Mouse (Mus musculus) stomach, embryonic 14.5 days (tissue): ENCODE measurements around the gene Stk4. TPM values are rescaled to one million over a fixed set of nuclear protein-coding genes. Genes with fewer than 3 reads are reported as not detected.

Experiments
- ATAC-seq: fragments of 200-750 bp; cut with Nextera tagmentation; 2 replicates; pipeline ENCODE4 v1.8.0; 2017; ENCODE audit warnings: low read depth, moderate TSS enrichment; ENCODE audit not compliant: insufficient number of reproducible peaks, insufficient read depth, low FRiP score
- H3K27ac ChIP-seq: fragments of 300-500 bp; sonication (generic); 2 replicates; pipeline ENCODE4 v1.5.1; 2014; ENCODE audit warnings: mild to moderate bottlenecking, low read length, moderate library complexity, mixed read lengths
- H3K27me3 ChIP-seq: fragments of 300-500 bp; sonication (generic); 2 replicates; pipeline ENCODE4 v1.6.1; 2014; ENCODE audit warnings: low read length, control low read depth, mixed read lengths; ENCODE audit not compliant: control insufficient read depth, insufficient read depth
- H3K36me3 ChIP-seq: fragments of 300-500 bp; sonication (generic); 2 replicates; pipeline ENCODE4 v1.6.1; 2014; ENCODE audit warnings: mild to moderate bottlenecking, control low read depth, low read length, moderate library complexity, mixed read lengths; ENCODE audit not compliant: control insufficient read depth, insufficient read depth
- H3K4me1 ChIP-seq: fragments of 300-500 bp; sonication (generic); 2 replicates; pipeline ENCODE4 v1.6.1; 2014; ENCODE audit warnings: low read length, control low read depth, mixed read lengths; ENCODE audit not compliant: control insufficient read depth, insufficient read depth
- H3K4me2 ChIP-seq: fragments of 300-500 bp; sonication (generic); replicated peaks from 2 replicates; pipeline ENCODE4 v1.6.1; 2014; ENCODE audit warnings: low read depth, low read length, control low read depth
- H3K4me3 ChIP-seq: fragments of 300-500 bp; sonication (generic); 2 replicates; pipeline ENCODE4 v1.5.1; 2014; ENCODE audit warnings: low read depth, low read length, control low read depth
- H3K9ac ChIP-seq: fragments of 300-500 bp; sonication (generic); replicated peaks from 2 replicates; pipeline ENCODE4 v1.6.1; 2014; ENCODE audit warnings: low read depth, mild to moderate bottlenecking, control low read depth, low read length, moderate library complexity, mixed read lengths
- H3K9me3 ChIP-seq: fragments of 300-500 bp; sonication (generic); 2 replicates; pipeline ENCODE4 v1.6.1; 2016; ENCODE audit warnings: low read depth, low read length, control low read depth; ENCODE audit not compliant: control insufficient read depth
- WGBS: fragments of 180-500 bp; shearing (Covaris S2); extraction: QIAGEN DNeasy Blood & Tissue Kit; methylation state at CpG from one replicate; pipeline ENCODE4 v1.1.7; 2014; 5-methylcytosine and 5-hydroxymethylcytosine counted together
- polyA plus RNA-seq: library from polyadenylated mRNA; unstranded; fragments of >200 nt; fragmentation: Nextera tagmentation; extraction: Ambion mirVana; gene quantifications from 2 replicates; pipeline ENCODE4 v1.2.1, GENCODE M21; 2014

The Stk4 gene
- polyA plus RNA-seq, 1 experiment from 2014 or later, result 30.7 TPM

DNA sequence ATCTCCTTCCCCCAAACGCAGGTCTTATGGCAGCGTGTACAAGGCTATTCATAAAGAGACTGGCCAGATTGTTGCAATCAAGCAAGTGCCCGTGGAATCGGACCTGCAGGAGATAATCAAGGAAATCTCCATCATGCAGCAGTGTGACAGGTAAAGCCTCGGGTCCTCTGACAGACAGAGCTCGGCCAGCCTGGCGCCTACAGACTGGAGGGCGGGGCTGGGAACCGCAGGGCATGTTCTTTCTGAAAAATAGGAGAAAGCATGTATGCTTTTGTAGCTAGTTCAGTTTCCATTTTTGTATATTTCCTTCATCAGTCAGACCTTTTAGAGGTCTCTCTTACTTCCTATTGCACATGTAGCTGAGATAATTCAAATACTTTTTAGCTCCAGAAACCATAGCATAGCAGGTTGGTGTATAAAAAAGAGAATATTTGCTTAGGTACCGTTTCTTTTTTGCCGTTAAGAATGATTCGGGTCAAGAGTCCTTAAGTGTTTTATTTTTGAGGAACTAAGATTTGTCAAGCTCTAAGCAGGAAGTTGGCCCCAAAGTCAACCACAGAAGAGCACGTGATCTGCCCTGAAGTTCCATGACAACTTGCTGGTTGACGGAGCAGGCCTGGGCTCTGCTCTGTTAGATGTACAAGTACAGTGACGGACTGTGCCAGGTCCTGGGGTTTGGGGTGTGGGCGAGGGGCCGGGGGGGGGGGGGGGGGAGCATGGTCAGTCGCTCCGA, 13.7 kb downstream of the Stk4 start:
- Histone ChIP-seq H3K36me3 (peaks cover 46% of the 10 kb centered on the region), H3K4me3 (no peak overlapping the region), H3K27me3 (no peaks in the 10 kb centered on the region), H3K27ac (no peak overlapping the region), H3K9ac (no peak overlapping the region), H3K4me1 (no peaks in the 10 kb centered on the region), H3K4me2 (no peak overlapping the region), H3K9me3 (no peaks in the 10 kb centered on the region)
- no peak for ATAC-seq
- 81% methylated on average over 19 of the region's 19 CpGs for WGBS

DNA sequence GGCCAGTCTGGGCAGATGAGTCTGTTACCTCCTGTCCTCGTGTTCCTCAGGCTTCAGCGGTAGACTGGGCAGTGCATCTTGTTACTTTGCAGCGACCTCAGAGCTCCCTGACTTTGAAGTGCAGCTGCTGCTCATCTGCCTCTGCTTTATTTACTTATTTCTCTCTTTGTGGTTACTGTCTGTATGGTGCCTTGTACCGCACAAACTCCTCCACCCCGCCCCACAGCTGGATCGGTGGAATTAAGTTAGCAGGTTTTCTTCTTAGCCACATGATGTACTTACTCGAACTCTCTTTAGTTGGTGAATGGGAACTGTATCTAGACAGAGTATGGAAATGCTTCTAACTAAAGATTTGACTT, 14.2 kb downstream of the Stk4 start:
- Histone ChIP-seq H3K9ac (no peak overlapping the region), H3K4me2 (no peak overlapping the region), H3K27ac (no peak overlapping the region), H3K4me3 (no peak overlapping the region), H3K9me3 (no peaks in the 10 kb centered on the region), H3K4me1 (no peaks in the 10 kb centered on the region), H3K27me3 (no peaks in the 10 kb centered on the region), H3K36me3 (peaks cover 50% of the 10 kb centered on the region)
- 90% methylated on average over 7 of the region's 7 CpGs for WGBS
- no peak for ATAC-seq

DNA sequence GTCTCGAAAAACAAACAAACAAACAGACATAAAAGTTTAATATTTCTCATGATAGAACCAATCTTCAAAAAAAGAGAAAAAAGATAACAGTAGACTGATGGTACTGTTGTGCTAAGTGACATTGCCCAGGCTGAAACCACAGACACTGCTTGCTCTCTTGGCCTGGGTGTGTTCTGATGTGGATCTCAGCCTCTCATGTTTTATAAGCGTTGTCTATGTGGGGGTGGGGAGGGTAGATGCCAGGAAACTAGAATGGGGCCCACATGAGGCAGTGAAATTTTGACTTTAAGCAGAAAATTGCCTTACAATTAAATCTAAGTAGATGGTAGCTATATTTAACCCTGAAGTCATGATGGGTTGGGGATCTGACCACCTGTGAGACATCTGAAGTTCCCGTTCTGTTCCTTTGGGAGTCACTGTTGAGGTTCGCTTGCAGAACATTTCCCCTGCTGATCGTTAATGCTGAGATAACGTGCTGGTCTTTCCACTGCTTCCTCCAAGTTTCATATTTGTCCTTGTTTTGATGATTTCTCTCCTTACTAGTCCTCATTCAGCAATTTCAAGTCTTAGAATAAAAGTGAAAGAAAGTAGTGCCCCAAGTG, 17.4 kb downstream of the Stk4 start:
- Histone ChIP-seq H3K36me3 (peaks cover 35% of the 10 kb centered on the region), H3K27ac (no peak overlapping the region), H3K27me3 (no peaks in the 10 kb centered on the region), H3K9ac (no peak overlapping the region), H3K4me1 (no peaks in the 10 kb centered on the region), H3K4me3 (no peak overlapping the region), H3K9me3 (no peaks in the 10 kb centered on the region), H3K4me2 (no peak overlapping the region)
- 91% methylated on average over 6 of the region's 6 CpGs for WGBS
- ATAC-seq, result no peak

- H3K36me3 ChIP-seq, result peaks cover 28% of the 10 kb centered on the region
- 90% methylated on average over 4 of the region's 4 CpGs for WGBS
- H3K4me2 ChIP-seq, result no peak overlapping the region
- no peaks in the 10 kb centered on the region for H3K4me1 ChIP-seq
- no peaks in the 10 kb centered on the region for H3K9me3 ChIP-seq
- H3K4me3 ChIP-seq, result no peak overlapping the region
- no peak for ATAC-seq
- no peak overlapping the region for H3K27ac ChIP-seq
- H3K9ac ChIP-seq, result no peak overlapping the region
- no peaks in the 10 kb centered on the region for H3K27me3 ChIP-seq
Measured at GRCm38 (mm10) chr2:164089508-164089907, 19.4 kb downstream of the Stk4 start.

DNA sequence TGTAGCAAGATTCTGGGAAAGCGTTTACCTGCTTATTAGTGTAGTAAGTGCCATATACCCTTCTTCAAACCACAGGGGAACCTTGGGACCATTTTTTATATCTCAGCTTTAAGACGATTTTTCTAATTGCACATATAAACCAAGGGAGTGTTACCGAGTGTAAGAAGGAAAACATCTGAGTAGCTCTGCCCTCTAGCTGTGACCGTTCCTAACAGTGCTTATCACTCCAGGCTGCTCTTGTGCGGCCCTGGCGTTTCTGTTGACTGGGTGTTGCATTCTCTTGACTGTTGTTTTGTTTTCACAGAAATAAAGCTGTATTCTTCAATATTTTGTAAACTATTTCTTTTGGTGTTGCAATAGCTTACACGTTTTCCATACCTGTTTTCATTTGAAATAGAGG, 24.0 kb downstream of the Stk4 start:
- Histone ChIP-seq H3K4me3 (no peak overlapping the region), H3K27me3 (no peaks in the 10 kb centered on the region), H3K9ac (no peak overlapping the region), H3K9me3 (no peaks in the 10 kb centered on the region), H3K4me2 (no peak overlapping the region), H3K4me1 (no peaks in the 10 kb centered on the region), H3K27ac (no peak overlapping the region), H3K36me3 (peaks cover 18% of the 10 kb centered on the region)
- 81% methylated on average over 7 of the region's 7 CpGs for WGBS
- ATAC-seq, result no peak

DNA sequence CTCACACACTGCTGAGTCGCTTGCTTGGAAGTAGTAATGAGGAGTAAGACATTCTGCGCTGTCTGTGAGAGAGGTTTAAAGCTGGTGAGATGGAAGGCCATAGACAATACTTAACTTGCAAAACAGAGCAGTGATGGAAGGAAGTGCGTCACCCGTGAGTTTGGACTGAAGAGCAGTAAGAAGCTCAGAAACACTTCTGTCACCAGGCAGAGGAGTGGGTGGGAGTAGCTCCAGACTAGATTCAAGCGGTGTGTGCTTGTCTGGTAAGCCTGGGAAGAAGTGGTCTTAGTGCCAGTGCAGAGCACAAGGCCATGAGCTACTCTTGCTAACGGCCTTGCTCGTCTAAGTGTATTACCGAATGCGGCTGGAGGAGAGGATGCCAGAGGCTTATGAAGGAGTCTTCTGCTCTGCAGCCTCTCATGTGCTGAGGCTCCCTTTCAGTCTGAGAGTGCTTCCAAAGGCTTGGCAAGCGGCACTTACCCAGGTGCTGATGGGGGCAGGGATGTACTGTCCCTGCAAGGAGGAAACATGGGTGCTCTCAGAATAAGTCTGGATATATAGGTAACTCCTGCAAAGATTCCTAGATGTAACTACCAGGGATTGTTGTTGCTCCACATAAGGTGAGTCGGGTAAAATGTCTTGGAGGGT, 28.6 kb downstream of the Stk4 start:
- no peaks in the 10 kb centered on the region for H3K9me3 ChIP-seq
- ATAC-seq, result no peak
- peaks cover 21% of the 10 kb centered on the region for H3K36me3 ChIP-seq

DNA sequence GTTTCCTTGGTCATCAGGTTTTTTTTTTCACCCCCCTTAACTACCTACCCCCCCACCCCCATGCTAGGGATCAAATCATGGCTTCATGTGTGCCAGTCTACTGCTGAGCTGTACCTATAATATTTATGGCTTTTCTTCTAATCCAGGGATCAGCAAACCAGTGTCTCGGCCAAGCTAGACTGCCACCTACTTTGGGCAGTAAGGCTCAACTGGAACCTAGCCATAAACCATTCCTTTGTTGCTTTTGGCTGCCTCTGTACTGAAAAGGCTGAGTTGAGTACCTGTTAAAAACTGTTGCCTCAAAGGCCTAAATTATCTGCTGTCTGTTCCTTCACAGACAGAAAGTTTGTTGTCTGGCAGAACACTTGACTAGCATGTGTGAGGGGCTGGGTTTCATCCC, 31.8 kb downstream of the Stk4 start:
- WGBS, result 88% methylated on average over 1 of the region's 1 CpGs
- Histone ChIP-seq H3K4me1 (no peaks in the 10 kb centered on the region), H3K36me3 (peaks cover 27% of the 10 kb centered on the region)

More for the DNA sequence above, 28.6 kb downstream of the Stk4 start:
- no peak overlapping the region for H3K4me3 ChIP-seq
- no peaks in the 10 kb centered on the region for H3K27me3 ChIP-seq
- no peak overlapping the region for H3K4me2 ChIP-seq
- WGBS, result 90% methylated on average over 11 of the region's 11 CpGs
- H3K4me1 ChIP-seq, result no peaks in the 10 kb centered on the region
- no peak overlapping the region for H3K9ac ChIP-seq
- H3K27ac ChIP-seq, result no peak overlapping the region

GRCm38 (mm10) chr2:164102366-164102765, 32.2 kb downstream of the Stk4 start:
- Histone ChIP-seq H3K9ac (no peak overlapping the region), H3K4me2 (no peak overlapping the region), H3K9me3 (no peaks in the 10 kb centered on the region), H3K4me3 (no peak overlapping the region), H3K4me1 (no peaks in the 10 kb centered on the region), H3K36me3 (peaks cover 27% of the 10 kb centered on the region), H3K27me3 (no peaks in the 10 kb centered on the region), H3K27ac (no peak overlapping the region)
- 85% methylated on average over 3 of the region's 3 CpGs for WGBS
- ATAC-seq, result no peak

More for the DNA sequence above, 31.8 kb downstream of the Stk4 start:
- no peak for ATAC-seq
- H3K4me2 ChIP-seq, result no peak overlapping the region
- H3K9me3 ChIP-seq, result no peaks in the 10 kb centered on the region
- no peak overlapping the region for H3K9ac ChIP-seq
- H3K4me3 ChIP-seq, result no peak overlapping the region
- no peak overlapping the region for H3K27ac ChIP-seq
- no peaks in the 10 kb centered on the region for H3K27me3 ChIP-seq
